Mouse (Mus musculus) retina, embryonic 14.5 days (tissue): ENCODE measurements around the gene Gpc3.
"Not testable (repeated sequence)": the region's sequence is repeated elsewhere in the genome, so short reads cannot be mapped to it uniquely, and the experiment has no call there.

Experiments used
- DNase-seq: peaks from one replicate; pipeline ENCODE4 v3.0.0-alpha.2; 2015; ENCODE audit warnings: low spot score

Gene Gpc3

GRCm38 (mm10) chrX:52401188-52401587 lies 212.6 kb downstream of the Gpc3 start:
- DNase-seq: no peak

GRCm38 (mm10) chrX:52375129-52375528 lies 238.6 kb downstream of the Gpc3 start:
- peak; percentile 39 for DNase-seq

- no peak for DNase-seq
These were observed 239.5 kb downstream of the Gpc3 start for GRCm38 (mm10) chrX:52374209-52374608.

GRCm38 (mm10) chrX:52372436-52372835 lies 241.3 kb downstream of the Gpc3 start:
- DNase-seq: no peak

GRCm38 (mm10) chrX:52369938-52370758 lies 243.6 kb downstream of the Gpc3 start:
- DNase-seq: peak; percentile 65

GRCm38 (mm10) chrX:52369304-52369937 lies 244.3 kb downstream of the Gpc3 start:
- peak; percentile 6 for DNase-seq

GRCm38 (mm10) chrX:52366826-52367225 lies 246.9 kb downstream of the Gpc3 start:
- DNase-seq: no peak

- DNase-seq: no peak
These were observed 248.0 kb downstream of the Gpc3 start for GRCm38 (mm10) chrX:52365790-52366189.

- no peak for DNase-seq
These were observed 251.3 kb downstream of the Gpc3 start for GRCm38 (mm10) chrX:52362241-52363011.

GRCm38 (mm10) chrX:52352981-52353380 lies 260.8 kb downstream of the Gpc3 start:
- no peak for DNase-seq

GRCm38 (mm10) chrX:52350631-52351030 lies 263.1 kb downstream of the Gpc3 start:
- DNase-seq: not testable (repeated sequence)

- DNase-seq: peak; percentile 76
These were observed 265.0 kb downstream of the Gpc3 start for GRCm38 (mm10) chrX:52348773-52349172.

GRCm38 (mm10) chrX:52344018-52344417 lies 269.7 kb downstream of the Gpc3 start:
- DNase-seq: no peak

GRCm38 (mm10) chrX:52340251-52340650 lies 273.5 kb downstream of the Gpc3 start:
- DNase-seq: peak; percentile 74

GRCm38 (mm10) chrX:52321791-52322190 lies 292.0 kb downstream of the Gpc3 start:
- no peak for DNase-seq

- no peak for DNase-seq
These were observed 293.1 kb downstream of the Gpc3 start for GRCm38 (mm10) chrX:52320653-52321052.

GRCm38 (mm10) chrX:52310976-52311375 lies 302.8 kb downstream of the Gpc3 start:
- no peak for DNase-seq

GRCm38 (mm10) chrX:52305226-52305625 lies 308.5 kb downstream of the Gpc3 start:
- no peak for DNase-seq

- no peak for DNase-seq
These were observed 325.0 kb downstream of the Gpc3 start for GRCm38 (mm10) chrX:52288792-52289191.

GRCm38 (mm10) chrX:52287944-52288343 lies 325.8 kb downstream of the Gpc3 start:
- DNase-seq: no peak

- no peak for DNase-seq
These were observed 331.7 kb downstream of the Gpc3 start for GRCm38 (mm10) chrX:52282070-52282469.

GRCm38 (mm10) chrX:52281103-52281900 lies 332.4 kb downstream of the Gpc3 start:
- no peak for DNase-seq
